Mouse (Mus musculus) CD4-positive, CD25-positive, alpha-beta regulatory T cell, adult 2 months (primary cell): Measurements from ENCODE around the gene Tmem178.

Source experiments
- DNase-seq: peaks from one replicate; pipeline ENCODE4 v3.0.0-alpha.2; 2012; ENCODE audit warnings: low read depth, low spot score

Gene Tmem178

GRCm38 (mm10) chr17:80944530-80945198, at the start of gene Tmem178:
Tmem178 (plus strand) TSS chr17:80944632.
- no peak for DNase-seq

GRCm38 (mm10) chr17:80896481-80896880, 48.0 kb upstream of the Tmem178 start:
- DNase-seq: no peak

- no peak for DNase-seq
Observed at GRCm38 (mm10) chr17:80897709-80898440, 46.6 kb upstream of the Tmem178 start.

GRCm38 (mm10) chr17:80899513-80900199, 44.8 kb upstream of the Tmem178 start:
- no peak for DNase-seq

GRCm38 (mm10) chr17:80900200-80900520, 44.3 kb upstream of the Tmem178 start:
- DNase-seq: no peak

- no peak for DNase-seq
Observed at GRCm38 (mm10) chr17:80901885-80902284, 42.5 kb upstream of the Tmem178 start.

GRCm38 (mm10) chr17:80903121-80903875, 41.1 kb upstream of the Tmem178 start:
- no peak for DNase-seq

- no peak for DNase-seq
Observed at GRCm38 (mm10) chr17:80904061-80904460, 40.4 kb upstream of the Tmem178 start.

- no peak for DNase-seq
Observed at GRCm38 (mm10) chr17:80915666-80916065, 28.8 kb upstream of the Tmem178 start.

GRCm38 (mm10) chr17:80919261-80919660, 25.2 kb upstream of the Tmem178 start:
- no peak for DNase-seq

GRCm38 (mm10) chr17:80921286-80922134, 22.9 kb upstream of the Tmem178 start:
- no peak for DNase-seq

GRCm38 (mm10) chr17:80925554-80925953, 18.9 kb upstream of the Tmem178 start:
- DNase-seq: no peak

GRCm38 (mm10) chr17:80927151-80927550, 17.3 kb upstream of the Tmem178 start:
- no peak for DNase-seq

GRCm38 (mm10) chr17:80932716-80933115, 11.7 kb upstream of the Tmem178 start:
- no peak for DNase-seq

- DNase-seq: peak; percentile 35
Observed at GRCm38 (mm10) chr17:80933401-80934029, 10.9 kb upstream of the Tmem178 start.

- no peak for DNase-seq
Observed at GRCm38 (mm10) chr17:80935807-80936519, 8.5 kb upstream of the Tmem178 start.

GRCm38 (mm10) chr17:80936521-80936920, 7.9 kb upstream of the Tmem178 start:
- DNase-seq: no peak

- no peak for DNase-seq
Observed at GRCm38 (mm10) chr17:80939833-80940232, 4.6 kb upstream of the Tmem178 start.

- no peak for DNase-seq
Observed at GRCm38 (mm10) chr17:80941857-80942256, 2.6 kb upstream of the Tmem178 start.
